Mouse (Mus musculus): ENCODE measurements around the gene Ube2dnl2.

The Ube2dnl2 gene

DNA sequence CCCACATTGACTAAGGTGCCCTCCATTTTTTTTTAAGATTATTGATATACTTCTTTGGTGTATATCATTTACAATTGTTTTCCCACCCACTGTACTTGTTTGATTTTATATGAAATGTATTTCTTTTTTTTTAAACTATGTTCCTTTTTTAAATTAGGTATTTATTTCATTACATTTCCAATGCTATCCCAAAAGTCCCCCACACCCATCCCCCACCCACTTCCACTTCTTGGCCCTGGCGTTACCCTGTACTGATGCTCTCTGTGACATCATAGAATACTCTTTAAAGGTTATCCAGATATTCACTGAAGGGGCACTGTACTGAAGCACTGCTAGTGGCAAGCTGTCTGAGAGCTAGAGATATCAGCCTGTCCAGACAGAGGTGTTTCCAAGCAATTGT lies at the start of gene Ube2dnl2:
Gene Ube2dnl2, plus strand, starts transcription at position 301 of the 400 bp plus-strand sequence.
- no peak for TF ChIP-seq GATA4 (IDR thresholded peaks at IDR 0.05; ENCODE audit: insufficient replicate concordance, low read length)

DNA sequence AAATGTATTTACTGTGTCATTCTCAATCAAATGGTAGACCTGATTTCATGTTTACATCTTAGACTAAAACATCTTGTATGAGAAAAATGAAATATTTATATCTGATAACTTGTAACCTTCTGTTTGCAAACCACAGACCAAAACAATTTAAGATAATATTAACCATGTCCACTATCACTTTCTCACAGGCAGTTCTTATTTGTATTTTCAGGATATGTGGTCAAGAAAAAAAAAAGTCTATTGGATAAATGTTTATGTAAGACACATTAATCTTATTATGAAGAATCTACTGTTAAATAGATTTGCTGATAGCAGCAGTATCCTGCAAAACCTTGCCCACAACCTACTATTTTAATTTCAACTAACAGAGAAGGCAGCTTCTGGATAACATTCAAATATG lies 11.9 kb upstream of the Ube2dnl2 start:
- TF ChIP-seq GATA4 (IDR thresholded peaks at IDR 0.05; ENCODE audit: insufficient replicate concordance, low read length) = no peak

DNA sequence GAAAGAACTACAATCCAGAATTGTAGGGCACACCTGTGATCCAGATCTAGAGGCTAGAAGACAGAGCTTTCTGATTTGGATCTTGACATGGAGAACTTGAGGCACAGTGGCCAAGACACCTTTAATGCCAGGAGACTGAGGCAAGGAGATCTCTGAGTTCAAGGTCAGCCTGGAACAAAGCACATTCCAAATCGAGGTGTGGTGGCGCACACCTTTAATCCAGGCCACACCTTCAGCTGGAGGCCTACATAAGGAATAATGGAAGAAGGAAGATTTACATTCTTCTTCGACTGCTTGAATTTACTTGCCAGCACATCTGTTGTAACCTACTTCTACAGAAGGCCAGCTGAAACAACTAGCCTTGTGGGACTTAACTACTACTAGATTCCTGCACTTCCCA lies 9.9 kb upstream of the Ube2dnl2 start:
- TF ChIP-seq GATA4 (IDR thresholded peaks at IDR 0.05; ENCODE audit: insufficient replicate concordance, low read length) = no peak

DNA sequence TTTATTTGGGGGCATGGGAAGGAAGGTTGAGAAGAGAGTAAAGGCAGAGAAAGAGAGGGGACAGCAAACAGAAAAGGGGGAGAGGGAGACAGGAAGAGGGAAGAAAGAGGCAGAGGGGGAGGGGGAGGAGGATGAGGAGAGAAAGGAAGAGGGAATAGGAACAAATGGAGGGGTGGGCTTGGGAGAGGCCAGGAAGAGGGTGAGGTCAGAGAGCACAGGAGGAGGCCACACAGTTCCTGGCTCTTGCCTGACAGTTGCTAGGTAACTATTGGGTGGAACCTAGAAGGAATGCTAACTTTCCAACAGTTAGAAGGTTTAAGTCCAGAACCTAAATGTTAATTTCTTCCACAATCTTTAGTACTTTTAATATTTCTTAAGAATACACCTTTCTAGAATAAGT lies 4.0 kb upstream of the Ube2dnl2 start:
- TF ChIP-seq GATA4 (IDR thresholded peaks at IDR 0.05; ENCODE audit: insufficient replicate concordance, low read length) = no peak

DNA sequence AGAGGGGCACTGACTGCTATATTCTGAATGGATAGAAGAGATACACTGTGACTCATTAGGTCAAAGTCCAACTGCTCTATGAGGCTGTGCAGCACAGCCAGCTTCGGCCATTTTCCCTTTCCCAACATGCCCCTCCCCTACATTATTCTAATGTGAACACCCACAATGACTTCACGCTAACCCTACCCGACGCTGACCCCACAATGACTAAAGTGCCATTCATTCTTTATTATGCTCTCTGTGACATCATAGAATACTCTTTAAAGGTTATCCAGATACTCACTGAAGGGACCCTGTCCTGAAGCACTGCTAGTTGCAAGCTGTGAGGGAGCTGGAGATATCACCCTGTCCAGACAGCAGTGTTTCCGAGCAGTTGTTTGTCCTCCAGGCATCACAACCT lies 2.7 kb upstream of the Ube2dnl2 start, which contains the start of gene Ube2dnl1:
Gene Ube2dnl1, plus strand, starts transcription at position 301 of the 400 bp plus-strand sequence.
- TF ChIP-seq GATA4 (IDR thresholded peaks at IDR 0.05; ENCODE audit: insufficient replicate concordance, low read length) = no peak

DNA sequence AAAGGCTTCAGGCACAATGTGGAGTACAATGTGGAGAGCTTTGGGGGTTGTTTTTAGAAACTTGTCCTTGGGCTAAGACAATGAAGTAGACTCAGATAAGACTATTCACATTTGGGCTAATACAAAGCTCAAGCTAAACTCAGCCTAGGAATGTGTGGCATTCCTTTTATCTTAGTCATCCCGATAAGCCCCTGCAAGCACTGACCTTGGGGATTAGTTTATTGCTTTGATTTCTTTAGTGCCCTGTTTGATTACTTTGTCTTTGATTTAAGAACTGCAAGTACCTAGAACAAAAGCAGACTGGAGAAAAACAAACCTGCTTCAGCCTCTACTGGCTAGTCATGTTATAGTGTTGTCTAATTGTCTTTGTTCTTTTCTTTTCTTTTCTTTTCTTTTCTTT lies 47.7 kb downstream of the Ube2dnl2 start:
- no peak for TF ChIP-seq GATA4 (IDR thresholded peaks at IDR 0.05; ENCODE audit: insufficient replicate concordance, low read length)
